Mouse (Mus musculus): ENCODE measurements at regions not wholly inside any gene's neighbourhood (a gene's known extent, or its start where the extent isn't known, plus 50 kb on each side); places are given as distances from the start of the nearest gene placed in this dataset.

GRCm38 (mm10) chr16:53480664-53481063, 1026.8 kb upstream of the Alcam start:
- DNase-seq = no peak

GRCm38 (mm10) chr16:53439511-53439910, 985.6 kb upstream of the Alcam start:
- no peak for DNase-seq

- DNase-seq = no peak
These were observed 964.5 kb upstream of the Alcam start for GRCm38 (mm10) chr16:53418416-53418815.

- DNase-seq = no peak
These were observed 931.3 kb upstream of the Alcam start for GRCm38 (mm10) chr16:53385176-53385575.

GRCm38 (mm10) chr16:53342153-53342552, 888.3 kb upstream of the Alcam start:
- no peak for DNase-seq

- no peak for DNase-seq
These were observed 872.5 kb upstream of the Alcam start for GRCm38 (mm10) chr16:53326353-53326752.

- no peak for DNase-seq
These were observed 838.2 kb upstream of the Alcam start for GRCm38 (mm10) chr16:53292081-53292480.

- no peak for DNase-seq
These were observed 828.1 kb upstream of the Alcam start for GRCm38 (mm10) chr16:53282014-53282413.

GRCm38 (mm10) chr16:53266116-53266515, 812.2 kb upstream of the Alcam start:
- DNase-seq = peak; percentile 57 to 82

- DNase-seq = no peak
These were observed 791.5 kb upstream of the Alcam start for GRCm38 (mm10) chr16:53245365-53245764.

GRCm38 (mm10) chr16:53242126-53242537, 788.3 kb upstream of the Alcam start:
- DNase-seq = no peak

GRCm38 (mm10) chr16:53218886-53219285, 765.0 kb upstream of the Alcam start:
- DNase-seq = no peak

- no peak for DNase-seq
These were observed 747.6 kb upstream of the Alcam start for GRCm38 (mm10) chr16:53201449-53201848.

- DNase-seq = no peak
These were observed 732.6 kb upstream of the Alcam start for GRCm38 (mm10) chr16:53186444-53186843.

GRCm38 (mm10) chr16:53156352-53156751, 702.5 kb upstream of the Alcam start:
- no peak for DNase-seq

GRCm38 (mm10) chr16:53130677-53131076, 676.8 kb upstream of the Alcam start:
- DNase-seq = no peak

- DNase-seq = no peak
These were observed 654.9 kb upstream of the Alcam start for GRCm38 (mm10) chr16:53108726-53109125.

GRCm38 (mm10) chr16:53095396-53095929, 641.6 kb upstream of the Alcam start:
- DNase-seq = no peak

GRCm38 (mm10) chr16:53073856-53074568, 620.1 kb upstream of the Alcam start:
- DNase-seq = no peak

GRCm38 (mm10) chr16:53071887-53072682, 618.2 kb upstream of the Alcam start:
- DNase-seq = no peak

GRCm38 (mm10) chr16:53064151-53064550, 610.3 kb upstream of the Alcam start:
- no peak for DNase-seq

- no peak for DNase-seq
These were observed 609.2 kb upstream of the Alcam start for GRCm38 (mm10) chr16:53063061-53063460.

- DNase-seq = no peak
These were observed 572.2 kb upstream of the Alcam start for GRCm38 (mm10) chr16:53026056-53026455.

GRCm38 (mm10) chr16:53011847-53012246, 558.0 kb upstream of the Alcam start:
- DNase-seq = peak in 1 of 2 experiments; percentile 24
